Mouse (Mus musculus): ENCODE data around the gene Nrm. TPM values are rescaled to one million over a fixed set of nuclear protein-coding genes. Genes with fewer than 3 reads are reported as not detected.

Gene Nrm
- total RNA-seq, 2 experiments from 2014 or later, result 6.7 to 7.5 TPM

DNA sequence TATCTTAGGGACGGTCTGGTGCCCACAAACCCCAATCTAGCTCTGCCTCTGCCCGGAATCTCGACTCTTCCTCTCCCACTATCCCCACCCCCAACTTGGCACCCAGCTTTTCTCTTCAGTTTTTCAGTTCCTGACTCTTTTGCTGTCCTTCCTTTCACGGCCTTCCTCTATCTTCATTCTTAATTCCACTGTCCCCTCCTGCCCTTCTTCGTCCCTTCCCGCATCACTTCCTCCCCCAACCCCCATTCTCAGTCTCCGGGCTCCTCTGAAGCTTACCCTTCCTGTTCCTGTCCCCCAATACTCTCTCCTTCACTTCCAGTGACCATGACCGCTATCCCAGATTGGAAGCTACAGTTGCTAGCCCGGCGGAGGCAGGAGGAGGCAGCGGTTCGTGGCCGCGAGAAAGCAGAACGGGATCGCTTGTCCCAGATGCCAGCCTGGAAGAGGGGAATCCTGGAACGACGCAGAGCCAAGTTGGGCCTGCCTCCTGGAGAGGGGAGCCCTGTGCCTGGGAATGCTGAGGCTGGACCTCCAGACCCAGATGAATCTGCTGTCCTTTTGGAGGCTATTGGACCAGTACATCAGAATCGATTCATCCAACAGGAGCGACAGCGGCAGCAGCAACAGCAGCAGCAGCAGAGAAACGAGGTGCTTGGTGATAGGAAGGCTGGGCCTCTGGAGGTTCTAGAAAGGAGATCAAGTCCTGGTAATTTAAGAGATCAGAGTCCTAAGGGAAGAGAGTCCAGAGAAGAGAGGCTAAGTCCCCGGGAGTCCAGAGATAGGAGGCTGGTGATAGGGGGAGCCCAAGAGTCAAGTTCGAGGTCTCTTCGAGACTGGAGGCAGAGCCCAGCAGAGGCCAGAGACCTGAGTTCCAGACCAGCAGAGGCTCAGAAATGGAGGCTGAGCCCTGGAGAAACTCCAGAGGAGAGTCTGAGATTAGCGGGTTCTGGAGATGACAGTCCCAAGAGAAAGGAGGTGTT is 6.1 kb downstream of the Nrm start:
- peak; percentile 59 to 75 for DNase-seq

DNA sequence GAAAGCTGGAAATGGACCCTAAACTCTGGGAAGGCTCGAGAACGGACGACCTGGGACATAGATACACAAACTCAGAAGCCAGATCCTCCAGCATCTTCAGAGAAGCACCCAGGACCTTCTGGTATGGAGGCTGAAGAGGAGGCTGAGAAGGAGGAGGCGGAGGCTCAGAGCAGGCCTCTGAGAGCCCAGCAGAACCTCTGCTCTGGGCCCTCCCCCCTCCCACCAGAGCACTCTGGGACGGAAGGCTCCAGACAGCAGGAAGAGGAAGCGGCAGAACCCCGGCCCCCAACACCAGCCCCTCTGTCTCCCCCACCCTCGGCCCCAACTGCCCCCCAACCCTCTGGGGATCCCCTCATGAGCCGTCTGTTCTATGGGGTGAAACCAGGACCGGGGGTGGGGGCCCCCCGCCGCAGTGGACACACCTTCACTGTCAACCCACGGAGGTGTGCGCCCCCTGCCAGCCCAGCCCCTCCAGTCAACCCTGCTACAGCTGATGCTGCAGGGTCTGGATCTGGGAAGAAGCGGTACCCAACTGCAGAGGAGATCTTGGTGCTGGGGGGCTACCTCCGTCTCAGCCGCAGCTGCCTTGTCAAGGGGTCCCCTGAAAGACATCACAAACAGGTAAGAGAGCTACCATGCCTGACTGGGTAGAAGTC is 7.2 kb downstream of the Nrm start:
- DNase-seq, result peak; percentile 38 to 66

DNA sequence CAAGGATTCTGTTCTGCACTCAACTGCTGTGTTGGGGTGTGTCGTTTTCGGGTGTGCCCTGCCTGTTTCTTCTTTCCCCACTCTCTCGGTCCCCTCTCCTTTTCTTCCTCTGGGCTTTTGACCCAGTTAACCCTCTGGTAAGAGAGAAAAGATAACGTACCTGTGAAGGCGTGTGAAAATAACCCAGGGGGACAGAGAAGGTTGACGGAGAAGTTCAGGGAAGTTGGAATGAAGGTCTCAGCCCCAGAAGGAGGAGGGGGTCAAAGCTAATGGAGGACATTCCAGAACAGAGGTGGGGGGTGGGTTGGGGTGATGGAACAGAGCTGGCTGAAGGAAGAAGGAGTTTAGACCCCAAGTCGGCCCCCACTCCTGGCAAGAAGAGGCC is 7.8 kb downstream of the Nrm start:
- DNase-seq, result no peak

DNA sequence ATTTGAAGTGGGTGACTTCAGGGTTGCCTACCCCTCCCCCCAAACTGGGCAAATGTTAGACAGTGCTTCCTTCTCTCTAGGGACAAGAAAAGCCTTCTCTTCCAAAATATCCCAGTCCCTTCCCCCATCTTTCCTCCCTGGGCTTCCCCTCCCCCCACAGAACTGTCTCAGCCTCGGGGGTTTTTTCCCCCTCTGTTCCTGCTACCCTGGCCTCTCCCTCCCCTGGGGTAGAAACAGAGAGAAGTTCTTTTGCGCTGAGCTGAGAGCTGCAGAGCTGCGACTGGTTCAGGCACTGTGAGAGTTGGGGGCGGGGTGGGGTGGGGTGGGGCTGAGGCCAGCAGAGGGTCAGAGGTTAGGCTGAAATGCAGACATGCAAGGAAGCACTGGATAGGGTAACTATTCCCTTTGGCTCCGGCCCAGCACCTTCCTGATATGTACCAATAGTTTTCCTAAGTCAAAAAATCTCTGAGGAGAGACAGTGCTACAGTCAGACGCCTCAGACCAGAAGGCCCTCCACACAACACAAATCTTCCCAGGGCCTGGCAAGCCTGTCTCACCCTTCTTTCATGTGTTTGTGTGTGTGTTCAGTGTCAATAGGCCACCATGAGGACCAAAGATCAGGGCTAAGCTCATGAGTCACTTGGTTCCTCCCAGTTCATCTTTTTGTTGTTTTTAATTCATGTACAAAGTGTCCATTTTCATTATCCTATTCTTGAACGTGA is 8.4 kb downstream of the Nrm start:
- DNase-seq, result peak; percentile 53 to 71

DNA sequence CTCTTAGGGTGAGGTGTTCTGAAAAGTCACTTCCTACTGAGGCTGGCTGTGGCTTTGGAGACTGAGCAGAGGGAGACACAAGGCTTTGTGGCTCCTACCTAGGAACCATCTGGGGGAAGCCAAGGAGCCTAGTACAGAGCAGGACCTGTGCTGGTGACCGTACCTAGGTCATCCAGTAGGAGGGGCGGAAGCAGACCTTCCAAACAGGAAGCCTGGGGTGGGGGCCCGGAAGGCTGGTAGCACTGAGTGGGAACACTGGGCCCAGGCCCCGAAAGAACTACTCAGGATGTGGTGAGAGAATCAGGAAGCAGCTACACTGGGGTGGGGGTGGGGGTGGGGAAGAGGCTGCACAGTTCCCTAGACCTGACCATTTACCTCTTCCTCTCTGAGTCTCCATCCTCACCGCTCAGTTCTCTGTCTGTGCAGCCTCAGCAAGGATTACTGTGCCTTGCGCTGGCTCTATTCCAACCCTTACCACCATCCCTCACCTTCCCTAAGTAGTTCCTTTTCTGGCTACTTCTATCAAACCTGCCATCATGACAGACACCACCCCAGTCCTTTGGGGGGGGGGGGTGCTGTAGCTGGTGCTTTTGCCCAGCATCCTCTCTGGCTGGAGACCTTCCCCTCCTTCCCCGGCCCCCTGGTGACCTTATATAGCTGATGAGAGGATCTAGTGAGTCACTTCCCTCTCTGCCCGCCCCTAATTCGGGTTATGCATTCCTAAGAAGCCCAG is 9.2 kb downstream of the Nrm start:
- DNase-seq, result peak; percentile 70 to 81

DNA sequence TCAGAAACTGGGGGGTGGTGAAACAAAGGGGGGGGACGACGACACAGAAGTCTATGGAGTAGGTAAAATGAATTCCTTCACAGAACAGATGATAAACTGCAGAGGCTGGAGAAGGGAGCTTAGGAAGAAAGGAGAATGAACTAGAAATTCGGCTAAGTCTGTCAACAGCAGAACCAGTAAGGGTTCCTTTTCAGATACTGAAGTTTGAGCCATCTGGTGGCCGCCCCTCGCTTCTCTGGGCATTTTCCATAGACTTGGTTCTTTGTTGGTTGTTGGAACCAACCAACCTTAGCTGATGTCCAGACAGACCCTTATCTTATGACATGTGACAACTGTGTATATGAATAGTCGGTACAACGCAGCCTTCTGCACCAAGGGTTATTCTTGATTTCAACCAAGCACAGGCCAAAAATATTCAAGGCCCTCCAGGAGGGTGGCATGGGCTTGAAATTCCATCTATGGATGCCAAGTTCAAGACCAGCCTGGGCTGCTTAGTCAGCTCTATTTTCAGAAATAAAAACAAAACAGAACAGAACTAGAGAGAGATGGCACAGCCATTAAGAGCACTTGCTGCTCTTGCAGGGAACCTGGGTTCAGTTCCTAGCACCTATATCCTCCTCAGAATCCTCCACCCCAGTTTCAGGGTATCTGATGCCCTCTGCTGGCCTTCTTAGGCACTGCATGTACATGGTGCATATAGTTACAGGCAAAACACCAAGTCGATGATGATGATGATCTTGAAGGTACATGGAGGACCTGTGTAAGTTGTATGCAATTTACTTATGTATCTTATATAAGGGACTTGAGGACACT is 10.0 kb downstream of the Nrm start:
- peak; percentile 32 to 40 for DNase-seq

DNA sequence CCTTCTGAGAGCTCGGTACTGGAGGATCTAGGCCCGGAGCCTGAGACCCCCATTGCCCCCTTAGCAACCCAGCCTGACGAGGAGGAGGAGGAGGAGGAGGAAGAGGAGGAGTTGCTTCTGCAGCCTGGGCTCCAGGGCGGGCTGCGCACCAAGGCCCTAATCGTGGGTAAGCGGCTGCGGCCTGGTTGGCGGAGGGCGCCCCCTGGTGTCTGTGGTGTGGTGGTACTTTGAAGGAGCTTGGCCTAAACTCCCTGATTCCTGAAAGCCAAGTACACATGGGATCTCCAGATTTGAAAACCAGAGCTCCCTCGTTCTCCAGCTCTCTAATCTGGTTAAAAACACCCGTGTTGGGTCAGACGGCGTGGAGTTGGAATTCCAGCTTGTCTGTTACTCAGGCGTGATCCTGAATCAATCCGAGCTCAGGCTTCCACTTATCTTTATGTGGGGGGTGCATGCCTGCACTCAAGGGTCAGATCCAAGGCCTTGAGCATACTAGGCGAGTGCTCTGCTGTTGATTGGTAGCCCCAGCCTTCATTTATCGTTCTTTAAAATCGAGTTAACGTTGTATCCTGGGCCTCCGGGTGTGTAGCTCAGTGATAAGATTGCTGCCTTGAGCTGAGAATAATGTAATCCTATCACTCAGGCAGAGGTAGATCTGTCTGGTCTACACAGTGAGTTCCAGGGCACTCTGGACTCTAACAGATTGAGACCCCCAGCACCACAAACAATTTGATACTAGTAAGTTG is 12.8 kb downstream of the Nrm start:
- DNase-seq, result peak; percentile 94 to 96

DNA sequence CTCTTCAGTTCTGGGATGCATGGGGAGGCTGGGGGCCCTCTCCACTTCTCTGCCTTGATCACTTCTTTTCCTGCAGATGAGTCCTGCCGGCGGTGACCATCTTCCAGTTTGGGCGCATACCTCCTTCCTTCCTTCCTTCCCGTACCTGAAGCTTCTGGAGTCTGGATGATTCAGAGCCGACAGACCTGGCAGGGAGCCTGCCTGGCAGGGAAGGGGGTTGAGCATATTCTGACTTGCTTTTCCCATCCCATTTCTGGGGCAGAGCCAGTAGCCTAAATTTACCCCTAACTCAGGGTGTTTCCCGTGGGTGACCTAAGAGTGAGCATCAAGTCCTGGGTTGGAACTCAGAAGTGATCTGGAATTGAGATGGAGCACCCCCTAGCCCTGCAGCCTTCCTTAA is 13.6 kb downstream of the Nrm start:
- peak in 1 of 2 experiments; percentile 33 for DNase-seq

DNA sequence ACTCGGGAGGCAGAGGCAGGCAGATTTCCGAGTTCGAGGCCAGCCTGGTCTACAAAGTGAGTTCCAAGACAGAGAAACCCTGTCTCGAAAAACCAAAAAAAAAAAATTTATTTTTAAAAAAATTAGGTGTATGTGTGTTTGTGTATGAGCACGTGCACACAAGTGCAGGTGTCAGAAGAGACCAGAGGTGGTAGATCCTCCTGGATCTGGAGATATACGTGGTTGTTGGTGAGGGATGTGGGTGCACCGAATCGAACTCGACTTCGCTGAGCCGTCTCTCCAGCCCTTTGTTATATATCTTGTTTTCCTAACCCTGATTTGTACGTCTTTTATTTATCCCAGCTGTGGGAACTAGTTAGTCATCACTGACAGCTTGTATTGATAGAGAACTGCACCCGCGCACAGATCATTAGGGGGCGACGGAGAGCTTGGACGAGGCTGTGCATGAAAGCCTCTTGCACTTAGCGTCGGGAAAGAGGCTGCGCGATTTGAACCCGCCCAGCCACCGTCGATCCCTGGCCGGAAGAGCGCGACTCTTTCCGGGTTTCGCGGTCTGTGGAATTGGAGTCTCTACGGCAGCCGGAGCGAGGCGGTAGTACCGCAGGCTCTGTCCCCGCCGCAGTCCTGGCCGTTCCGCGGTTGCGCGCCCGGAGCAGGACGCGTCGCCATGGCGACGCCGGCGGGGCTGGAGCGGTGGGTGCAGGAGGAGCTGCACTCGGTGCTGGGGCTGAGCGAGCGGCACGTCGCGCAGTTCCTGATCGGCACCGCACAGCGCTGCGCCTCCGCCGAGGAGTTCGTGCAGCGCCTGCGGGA is 18.3 kb downstream of the Nrm start, which contains the start of gene Dhx16:
Dhx16 (plus strand) TSS at position 575 of the 813 bp plus-strand sequence.
- DNase-seq, result peak; percentile 96 to 98

DNA sequence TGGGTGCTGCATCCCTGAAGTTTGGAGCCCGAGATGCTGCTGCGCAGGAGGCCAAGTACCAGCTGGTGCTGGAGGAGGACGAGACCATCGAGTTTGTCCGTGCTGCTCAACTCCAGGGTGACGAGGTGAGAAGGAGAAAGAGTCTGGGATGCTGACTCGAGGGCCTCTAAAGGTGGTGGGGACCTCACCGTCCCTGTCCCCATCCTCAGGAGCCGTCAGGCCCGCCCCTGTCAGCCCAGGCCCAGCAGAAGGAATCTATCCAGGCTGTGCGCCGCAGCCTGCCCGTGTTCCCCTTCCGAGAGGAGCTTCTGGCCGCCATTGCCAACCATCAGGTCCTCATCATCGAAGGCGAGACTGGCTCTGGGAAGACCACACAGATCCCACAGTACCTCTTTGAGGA is 21.8 kb downstream of the Nrm start:
- no peak for DNase-seq

DNA sequence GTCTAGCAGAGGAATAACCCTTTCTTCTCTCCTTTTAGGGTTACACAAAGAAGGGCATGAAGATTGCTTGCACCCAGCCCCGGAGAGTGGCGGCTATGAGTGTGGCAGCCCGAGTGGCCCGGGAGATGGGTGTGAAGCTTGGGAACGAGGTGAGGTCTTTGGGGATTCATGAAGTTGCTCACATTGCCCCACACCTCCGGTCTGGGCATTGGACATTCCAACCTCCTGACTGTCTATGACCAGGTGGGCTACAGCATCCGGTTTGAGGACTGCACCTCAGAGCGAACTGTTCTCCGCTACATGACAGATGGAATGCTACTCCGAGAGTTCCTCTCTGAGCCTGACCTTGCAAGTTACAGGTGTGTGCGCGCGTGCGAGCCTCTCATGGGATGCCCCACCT is 22.7 kb downstream of the Nrm start:
- DNase-seq, result no peak

DNA sequence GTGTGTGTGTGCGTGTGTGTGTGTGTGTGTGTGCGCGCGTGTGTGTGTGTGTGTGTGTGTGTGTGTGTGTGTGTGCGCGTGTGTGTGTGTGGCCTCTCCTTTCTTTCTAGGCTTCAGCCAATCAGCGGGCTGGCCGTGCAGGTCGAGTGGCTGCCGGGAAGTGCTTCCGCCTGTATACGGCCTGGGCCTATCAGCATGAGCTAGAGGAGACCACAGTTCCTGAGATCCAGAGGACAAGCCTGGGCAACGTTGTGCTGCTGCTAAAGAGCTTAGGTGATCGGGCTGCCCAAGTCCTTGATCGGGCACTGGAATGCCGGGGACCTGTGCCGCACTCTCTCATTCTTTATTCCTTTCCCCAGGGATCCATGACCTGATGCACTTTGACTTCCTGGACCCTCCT is 26.6 kb downstream of the Nrm start:
- DNase-seq, result no peak

DNA sequence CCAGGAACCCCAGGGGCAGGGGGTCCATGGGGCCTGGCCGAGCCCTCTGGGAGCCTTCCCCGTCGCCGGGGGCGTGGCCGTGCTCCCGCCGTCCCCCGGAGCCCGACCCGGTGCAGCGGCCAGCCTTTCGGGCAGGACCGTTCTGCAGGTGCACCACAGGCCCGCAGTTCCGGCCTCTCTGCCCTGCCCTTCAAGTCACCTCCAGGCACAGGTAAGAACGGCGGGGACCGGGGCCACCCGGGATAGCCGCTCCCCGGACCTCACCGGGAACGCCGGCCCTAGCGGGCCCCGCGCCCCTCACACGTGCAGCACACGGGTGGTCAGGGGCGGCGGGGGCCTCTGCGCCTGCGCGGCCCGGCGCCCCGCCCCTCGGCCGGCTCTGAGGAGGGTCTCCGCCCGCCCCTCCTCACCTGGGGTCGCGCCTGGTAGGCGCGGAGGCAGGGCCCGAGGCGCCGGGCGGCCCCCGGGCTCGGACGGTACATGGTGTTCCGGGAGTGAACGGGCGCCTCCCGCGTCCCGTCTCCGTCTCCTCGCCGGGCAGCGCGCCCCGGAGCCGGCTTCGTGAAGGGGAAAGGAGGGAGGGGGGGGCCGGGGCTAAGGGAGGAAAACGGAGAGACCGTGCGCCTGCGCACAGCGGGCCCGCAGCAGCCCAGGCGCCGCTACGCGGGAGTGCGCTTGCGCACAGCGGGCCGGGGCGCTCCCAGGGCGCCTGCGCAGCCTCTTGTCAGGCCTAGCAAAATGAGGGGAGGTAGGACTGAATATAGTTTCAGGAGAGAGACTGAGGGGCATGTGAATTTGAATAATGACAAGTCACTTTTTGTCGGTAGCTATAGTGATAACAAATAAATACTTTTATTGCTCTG is 35.9 kb downstream of the Nrm start, which contains the start of gene 2310061I04Rik:
2310061I04Rik (minus strand) TSS at position 651 of the 863 bp plus-strand sequence.
- peak; percentile 93 to 95 for DNase-seq

DNA sequence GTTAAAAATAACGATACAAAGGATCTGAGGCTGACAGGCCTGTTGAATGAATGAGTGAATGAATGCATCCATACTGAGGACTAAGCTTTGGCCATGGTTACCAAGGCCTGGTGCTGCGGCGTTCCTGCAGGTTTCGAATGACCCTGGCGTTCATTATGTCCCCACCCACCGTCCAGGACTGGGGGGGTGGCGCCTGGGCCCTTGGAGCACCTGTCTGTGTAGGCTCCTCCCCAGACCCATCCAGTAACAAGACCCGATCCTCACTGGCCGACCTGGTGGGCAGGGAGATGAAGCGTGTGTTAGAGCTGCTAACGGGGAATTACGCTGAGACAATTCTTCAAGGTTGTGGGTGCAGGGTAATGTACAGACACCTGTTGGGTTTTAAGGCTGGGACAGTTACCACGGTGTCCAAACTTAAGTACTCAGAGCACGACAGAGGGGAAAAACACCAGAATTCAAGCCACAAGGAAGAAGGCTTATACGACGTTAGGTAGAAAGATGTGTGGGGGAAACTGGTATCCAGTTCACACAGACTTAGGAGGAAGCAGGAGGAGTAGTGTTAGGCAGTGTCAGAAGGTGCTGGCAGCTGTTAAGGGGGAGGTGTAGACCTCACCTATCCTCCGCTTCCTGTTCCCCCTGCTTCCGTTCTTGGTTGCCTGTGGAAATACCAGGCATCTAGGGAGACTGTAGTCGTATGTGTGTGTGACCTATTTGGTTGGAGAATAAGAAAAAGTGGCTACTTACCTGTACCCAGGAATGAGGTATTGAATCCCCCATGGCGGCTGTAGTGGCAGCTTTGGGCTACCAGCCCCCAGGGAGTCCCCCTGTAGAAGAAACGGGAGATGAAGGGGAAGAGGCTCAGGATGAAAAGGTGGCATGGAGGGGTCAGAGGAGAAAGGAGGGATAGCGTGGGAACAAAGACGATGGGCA is 36.8 kb downstream of the Nrm start:
- DNase-seq, result no peak

DNA sequence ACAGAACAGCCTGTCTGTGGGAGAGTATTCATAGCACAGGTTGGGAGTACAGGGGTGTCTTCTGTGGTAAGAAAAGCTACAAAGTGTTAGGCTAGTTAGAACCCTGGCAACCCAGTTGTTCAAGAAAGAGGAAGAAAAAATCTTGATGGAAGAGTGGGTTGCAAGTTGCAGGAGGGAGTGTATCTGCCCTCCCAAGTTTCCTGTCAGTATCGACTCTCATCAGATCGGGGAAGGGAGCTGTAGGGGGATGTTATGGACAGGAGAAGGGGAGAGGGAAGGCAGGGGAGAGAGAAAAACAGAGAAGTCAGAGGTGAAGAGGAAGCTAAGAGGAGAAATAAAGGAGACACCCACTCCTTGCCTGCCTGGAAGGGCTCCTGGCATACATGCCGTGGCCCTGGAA is 39.5 kb downstream of the Nrm start:
- no peak for DNase-seq

DNA sequence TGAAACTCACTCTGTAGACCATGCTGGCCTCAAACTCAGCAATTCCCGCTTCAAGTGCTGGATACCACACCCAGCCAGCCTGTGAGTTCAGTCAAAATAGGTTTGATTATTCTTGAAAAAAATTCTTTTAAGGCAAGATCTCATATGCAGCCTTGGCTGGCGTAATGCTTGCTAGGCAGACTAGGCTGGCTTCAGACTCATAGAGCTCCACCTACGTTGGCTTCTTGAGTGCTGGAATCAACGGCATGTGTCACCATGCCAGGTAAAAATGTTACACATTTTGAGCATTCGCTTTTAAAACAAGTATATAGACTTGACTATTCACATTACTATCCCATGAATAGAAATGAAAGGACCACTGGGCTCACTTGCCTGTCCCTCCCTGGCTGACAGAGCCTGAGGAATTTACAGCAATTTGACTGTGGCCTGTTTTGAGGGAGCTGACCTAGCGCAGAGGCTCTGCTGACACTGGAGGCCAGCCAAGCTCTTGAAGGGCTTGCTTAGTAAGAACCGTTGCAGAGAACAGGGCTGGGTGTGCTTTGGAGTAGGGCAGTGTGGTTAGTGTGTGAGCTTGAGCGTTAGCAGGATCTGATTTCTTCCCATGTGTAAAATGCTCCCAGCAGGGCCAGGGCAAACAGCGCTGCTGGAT is 42.3 kb downstream of the Nrm start:
- peak; percentile 43 to 47 for DNase-seq

DNA sequence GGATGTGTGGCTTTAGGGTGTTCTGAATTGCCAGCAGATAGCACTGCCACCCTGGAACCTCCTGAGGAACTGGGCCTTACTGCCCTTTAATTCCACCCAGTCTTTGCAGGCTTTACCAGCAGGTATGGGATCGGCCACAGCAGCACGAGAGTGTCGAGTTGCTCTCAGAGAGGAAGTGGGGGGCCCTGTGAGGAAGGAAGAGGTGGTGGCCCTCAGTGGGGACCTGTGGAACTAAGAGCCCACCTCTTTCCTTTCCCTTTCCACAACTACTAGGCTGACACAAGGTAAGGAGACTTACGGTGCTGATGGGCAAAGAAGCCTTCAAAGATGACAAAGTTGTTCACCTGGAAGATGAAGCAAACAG is 42.9 kb downstream of the Nrm start:
- no peak for DNase-seq
